Mouse (Mus musculus) urinary bladder, postnatal 36 days (tissue): Measurements from ENCODE around the gene Fam19a5.

Experiments
- DNase-seq, 2 experiments: peaks; one replicate each; pipeline ENCODE4 v3.0.0; 2022; ENCODE audit warnings: low spot score in 2 of 2, mixed read lengths in 1 of 2

The Fam19a5 gene

GRCm38 (mm10) chr15:87543599-87544338 lies at the start of gene Fam19a5:
Fam19a5 (plus strand) TSS chr15:87544299.
- DNase-seq = no peak

DNA sequence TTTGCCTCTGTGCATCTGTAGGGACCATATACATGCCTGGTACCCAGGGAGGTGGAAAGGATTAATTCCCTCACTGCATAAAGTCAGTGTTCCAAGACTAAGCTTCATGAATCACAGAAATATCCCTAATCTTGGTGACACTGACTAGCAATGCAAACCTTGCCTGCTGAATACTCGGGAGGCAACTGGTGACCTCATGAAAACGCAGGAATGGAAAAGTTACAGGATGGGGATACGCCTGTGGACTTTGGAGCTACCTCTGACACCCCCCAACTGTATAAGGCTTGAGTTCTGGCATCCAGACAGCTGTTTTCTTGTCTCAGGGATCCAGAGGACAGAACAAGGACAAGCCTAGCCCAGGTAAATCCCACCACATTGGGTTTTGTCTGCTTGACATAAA lies 42.4 kb upstream of the Fam19a5 start:
- DNase-seq = no peak

DNA sequence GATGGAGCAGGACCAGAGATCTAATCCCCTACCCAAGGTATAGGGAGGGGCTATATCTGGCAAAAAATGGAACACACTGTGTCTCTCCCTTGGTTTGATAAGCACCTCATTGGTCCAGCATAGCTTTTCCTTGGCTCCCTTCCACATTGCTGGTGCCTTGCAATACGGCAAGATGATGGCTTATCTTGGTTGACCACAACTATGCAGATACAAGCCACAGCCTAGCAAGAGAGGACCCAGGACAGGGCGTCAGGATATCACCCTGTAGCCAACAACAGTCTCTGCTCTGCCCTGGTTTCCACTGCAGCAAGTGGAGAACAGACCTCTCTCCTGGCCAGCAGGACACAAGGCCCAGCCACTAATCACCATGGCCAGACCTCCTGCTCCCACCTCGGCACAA lies 36.8 kb upstream of the Fam19a5 start:
- no peak for DNase-seq

DNA sequence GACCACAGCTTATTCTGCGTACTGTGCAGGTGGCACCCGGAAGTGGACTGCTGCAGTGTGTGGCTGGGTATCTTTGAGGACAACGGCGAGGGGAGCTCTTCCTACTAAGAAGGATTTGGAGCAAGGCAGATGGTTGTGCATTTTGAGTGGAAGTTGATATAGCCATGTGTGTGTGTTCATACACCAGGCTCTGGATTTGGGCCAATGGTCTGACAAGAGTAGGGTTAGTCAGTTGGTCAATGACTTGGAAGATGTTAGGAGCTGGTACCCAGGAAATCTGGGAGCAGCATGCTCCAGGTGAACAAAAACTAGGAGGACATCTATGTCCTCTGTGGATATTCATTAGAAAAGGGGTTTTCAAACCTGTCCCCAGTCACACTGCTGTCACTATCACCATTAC lies 33.2 kb upstream of the Fam19a5 start:
- no peak for DNase-seq

GRCm38 (mm10) chr15:87518161-87518560 lies 25.9 kb upstream of the Fam19a5 start:
- DNase-seq = no peak

DNA sequence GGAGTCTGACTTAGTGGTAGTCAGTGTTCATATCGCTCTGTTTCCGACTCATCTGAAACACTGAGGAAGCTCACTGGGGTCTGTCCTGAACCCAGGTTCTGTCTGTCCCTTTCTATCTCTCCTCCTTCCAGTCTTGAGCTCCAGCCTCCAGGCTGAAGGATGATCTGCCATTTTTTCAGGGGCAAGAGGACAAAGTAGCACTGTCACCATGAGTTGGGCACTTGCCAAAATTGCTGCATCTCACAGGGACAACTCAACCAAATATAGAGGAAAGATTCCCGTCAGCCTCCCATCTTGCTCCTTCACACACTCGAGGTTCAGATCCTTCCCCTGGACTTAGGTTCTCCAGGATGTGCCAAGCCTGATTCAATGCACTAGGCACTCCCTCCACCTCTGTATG lies 14.8 kb upstream of the Fam19a5 start:
- no peak for DNase-seq

DNA sequence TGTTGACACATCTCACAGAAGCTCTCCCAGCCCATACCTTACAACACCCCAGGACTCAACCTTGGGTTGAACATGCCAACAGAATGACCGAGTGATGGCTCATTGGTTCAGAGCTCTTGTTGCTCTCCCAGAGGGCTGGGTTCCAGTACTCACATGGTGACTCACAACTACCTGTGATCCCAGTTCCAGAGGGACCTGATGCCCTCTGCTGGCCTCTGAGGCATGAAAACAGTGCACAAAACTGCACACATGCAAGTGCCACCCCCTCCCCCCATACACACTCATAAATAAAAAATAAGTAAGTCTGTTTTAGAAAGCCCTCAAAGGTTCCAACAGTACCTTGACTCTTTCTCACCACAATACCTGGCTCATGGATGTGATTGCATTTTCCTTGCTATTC lies 2.4 kb upstream of the Fam19a5 start:
- no peak for DNase-seq

DNA sequence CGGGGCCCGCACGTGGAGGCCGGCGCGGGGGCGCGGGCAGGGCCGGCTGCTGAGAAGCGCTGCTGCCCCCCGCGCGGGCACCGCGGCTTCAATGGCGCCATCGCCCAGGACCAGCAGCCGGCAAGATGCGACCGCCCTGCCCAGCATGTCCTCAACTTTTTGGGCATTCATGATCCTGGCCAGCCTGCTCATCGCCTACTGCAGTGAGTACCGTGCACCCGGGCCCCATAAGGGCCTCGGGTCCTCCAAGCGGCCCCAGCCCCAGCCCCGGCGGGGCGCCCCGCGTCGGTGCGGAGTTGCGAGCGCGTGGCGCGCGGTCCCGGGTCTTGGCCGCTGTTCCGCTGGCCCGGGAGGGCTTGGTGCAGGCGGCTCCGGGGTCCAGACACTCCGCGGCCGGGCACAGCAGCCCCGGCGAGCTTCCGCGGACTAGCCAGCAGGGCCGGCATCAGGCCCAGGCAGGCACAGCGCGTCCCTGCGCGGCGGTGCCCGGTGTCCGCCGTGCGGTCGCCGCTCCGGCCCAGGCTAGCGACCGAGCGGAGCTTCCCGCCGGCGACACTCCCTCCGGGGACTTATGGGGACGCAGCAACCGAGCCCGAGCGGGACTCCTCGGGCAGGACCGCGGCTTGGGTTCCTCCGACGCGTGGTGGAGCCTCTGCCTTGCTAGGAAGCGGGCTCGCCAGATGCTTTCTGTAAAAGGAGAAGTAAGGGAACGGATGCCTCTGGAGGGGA lies 466 bp downstream of the Fam19a5 start:
- peak; percentile 27 to 28 for DNase-seq

GRCm38 (mm10) chr15:87545130-87545642 lies 1.1 kb downstream of the Fam19a5 start:
- no peak for DNase-seq

GRCm38 (mm10) chr15:87545731-87546360 lies 1.7 kb downstream of the Fam19a5 start:
- no peak for DNase-seq

- no peak for DNase-seq
Measured at GRCm38 (mm10) chr15:87547022-87547421, 2.9 kb downstream of the Fam19a5 start.

DNA sequence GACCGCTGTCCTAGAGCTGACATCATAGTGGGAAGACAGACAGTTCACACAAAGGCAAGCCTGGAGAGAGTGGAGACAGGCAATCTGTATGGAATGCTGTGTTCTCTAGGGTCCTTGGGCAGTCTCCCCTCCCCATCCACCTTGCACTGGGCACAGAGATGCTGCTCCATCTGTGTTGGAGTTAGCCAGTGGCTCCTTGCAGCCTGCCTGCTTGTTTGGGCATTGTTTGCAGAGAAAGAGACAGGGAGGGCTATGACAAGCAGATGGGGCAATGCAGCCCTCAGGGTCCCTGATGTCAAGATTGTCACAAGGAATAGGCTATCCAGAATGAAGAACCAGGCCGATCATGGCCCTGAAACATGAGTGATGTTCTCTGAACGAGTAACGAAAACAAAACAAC lies 5.6 kb downstream of the Fam19a5 start:
- no peak for DNase-seq

DNA sequence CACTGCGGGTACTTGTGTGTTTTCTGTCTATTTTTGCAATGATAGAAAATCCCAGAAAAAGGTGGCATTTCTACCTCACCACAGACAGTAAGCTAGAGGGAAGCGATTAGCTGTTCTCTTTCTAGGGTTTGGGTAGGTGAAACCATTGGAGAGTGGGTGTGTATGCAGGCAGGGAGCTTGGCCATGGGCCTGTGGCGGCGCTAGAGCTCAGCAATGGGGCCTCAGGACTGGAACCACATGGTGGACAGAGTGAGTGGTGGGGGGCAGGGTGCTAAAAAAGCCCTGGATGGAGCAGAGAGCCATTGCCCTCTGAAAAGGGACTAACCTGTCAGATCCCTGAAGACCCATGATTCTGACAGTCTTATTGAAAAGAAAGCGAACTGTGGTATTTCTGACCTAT lies 6.7 kb downstream of the Fam19a5 start:
- DNase-seq = no peak

DNA sequence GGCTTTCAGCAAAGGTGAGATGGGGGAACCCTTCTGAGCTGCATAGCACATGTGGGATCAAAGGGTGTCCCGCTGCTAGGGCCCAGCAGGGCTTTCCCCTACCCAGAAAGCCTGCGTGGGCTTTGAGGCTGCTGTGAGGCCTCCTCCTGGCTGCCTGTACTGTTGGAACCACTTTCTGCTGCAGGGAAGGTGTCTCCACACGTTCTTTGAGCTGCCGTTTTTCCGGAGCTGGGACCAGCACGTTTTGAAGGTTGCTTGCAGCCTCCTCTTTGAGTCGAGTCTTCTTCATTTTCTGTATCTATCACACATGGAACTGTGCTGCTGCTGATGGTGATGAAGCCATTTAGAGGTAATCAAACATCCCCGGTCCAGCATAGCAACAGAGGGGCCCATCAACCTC lies 7.5 kb downstream of the Fam19a5 start:
- DNase-seq = no peak

DNA sequence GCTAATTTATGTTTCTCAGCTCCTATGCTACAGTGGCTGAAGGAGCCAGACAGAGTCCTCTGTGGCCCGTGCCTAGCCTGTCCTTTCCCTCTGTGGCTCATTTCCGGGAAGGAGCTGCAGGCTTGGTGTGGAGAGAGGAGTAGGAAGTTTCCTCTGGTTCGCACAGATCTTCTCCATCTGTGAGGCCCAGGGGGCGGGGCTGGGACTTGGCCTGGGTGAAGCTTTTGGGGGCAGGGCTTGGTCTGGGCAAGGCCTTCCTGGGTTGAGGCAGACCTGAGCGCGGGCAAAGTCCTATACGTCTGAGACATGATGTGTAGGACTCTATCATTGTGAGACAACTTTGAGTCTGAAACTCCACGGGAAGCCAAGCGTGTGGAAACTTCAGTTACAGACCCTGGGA lies 11.7 kb downstream of the Fam19a5 start:
- no peak for DNase-seq

- DNase-seq = no peak
Measured at GRCm38 (mm10) chr15:87564331-87564730, 20.2 kb downstream of the Fam19a5 start.

GRCm38 (mm10) chr15:87566040-87566929 lies 22.2 kb downstream of the Fam19a5 start:
- no peak for DNase-seq

DNA sequence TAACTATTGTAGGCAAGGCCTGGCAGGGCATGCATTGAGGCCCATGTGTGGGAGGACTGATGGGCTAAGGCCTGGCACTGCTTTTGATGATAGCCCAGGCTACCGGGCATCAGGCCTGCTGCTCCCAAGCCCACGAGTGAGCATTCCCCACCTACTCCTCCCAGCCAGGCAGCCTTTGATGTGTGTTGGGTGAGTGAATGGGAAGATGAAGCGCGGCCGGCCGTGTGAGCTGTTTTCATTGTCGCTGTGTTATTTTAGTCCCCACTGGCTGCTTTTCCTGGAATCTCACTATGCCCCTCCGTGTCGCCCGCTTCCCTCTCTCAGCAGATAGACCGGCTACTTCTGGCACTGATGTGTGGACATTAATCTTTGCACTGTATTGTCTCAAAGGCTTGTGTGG lies 26.1 kb downstream of the Fam19a5 start:
- DNase-seq = no peak

GRCm38 (mm10) chr15:87579861-87580260 lies 35.8 kb downstream of the Fam19a5 start:
- no peak for DNase-seq

DNA sequence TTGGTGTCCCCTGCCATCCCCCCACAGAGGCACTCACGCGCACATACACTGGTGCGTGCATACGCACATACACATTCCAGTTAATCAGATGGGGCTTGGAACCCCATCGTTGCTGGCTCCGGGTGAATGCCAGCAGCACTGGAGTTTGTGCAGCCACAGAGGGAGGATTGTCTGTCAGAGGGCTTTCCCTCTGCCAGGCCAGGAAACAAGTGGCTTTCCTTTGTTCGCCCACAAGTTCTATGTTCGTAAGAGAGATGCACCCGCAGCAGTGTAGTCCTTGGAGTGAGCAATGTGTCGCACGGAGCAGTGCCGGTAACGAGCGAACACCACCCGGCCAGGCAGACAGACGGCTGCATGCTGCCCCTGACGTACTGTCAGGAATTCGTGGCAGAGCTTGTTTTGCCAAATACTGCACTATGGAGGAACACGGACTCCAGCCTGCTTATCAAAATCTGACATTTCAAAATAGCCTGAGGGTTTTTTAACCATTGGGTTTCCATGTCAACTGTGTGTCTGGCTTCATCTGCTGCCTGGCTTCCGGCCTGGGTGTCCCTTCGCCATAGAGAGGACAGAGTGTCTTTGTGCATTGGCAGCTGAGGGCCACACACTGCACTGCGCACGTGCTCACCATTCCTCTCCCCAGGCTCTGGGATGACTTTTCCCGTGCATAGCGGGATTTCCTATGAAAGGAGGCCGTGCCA lies 40.0 kb downstream of the Fam19a5 start:
- DNase-seq = no peak

GRCm38 (mm10) chr15:87590975-87591374 lies 46.9 kb downstream of the Fam19a5 start:
- no peak for DNase-seq
